Mouse (Mus musculus) midbrain, postnatal 0 days (tissue): ENCODE results near the gene Rsph14. TPM values are rescaled to one million over a fixed set of nuclear protein-coding genes. Genes with fewer than 3 reads are reported as not detected.

Experiments used
- ATAC-seq: fragments of 200-750 bp; cut with Nextera tagmentation; 2 replicates; pipeline ENCODE4 v1.8.0; 2017; ENCODE audit warnings: moderate number of reproducible peaks, mild to moderate bottlenecking, moderate TSS enrichment, moderate library complexity; ENCODE audit not compliant: low FRiP score
- DNase-seq: peaks from one replicate; pipeline ENCODE4 v3.0.0-alpha.2; 2015; ENCODE audit warnings: low spot score
- H3K27ac ChIP-seq: fragments of 300-500 bp; sonication (generic); 2 replicates; pipeline ENCODE4 v1.5.1; 2014; ENCODE audit warnings: low read depth, mild to moderate bottlenecking, low read length, mixed read lengths
- H3K27me3 ChIP-seq: fragments of 300-500 bp; sonication (generic); 2 replicates; pipeline ENCODE4 v1.6.1; 2014; ENCODE audit warnings: low read length, control low read depth, mixed read lengths; ENCODE audit not compliant: insufficient read depth
- H3K36me3 ChIP-seq: fragments of 300-500 bp; sonication (generic); 2 replicates; pipeline ENCODE4 v1.6.1; 2014; ENCODE audit warnings: low read length, control low read depth, mixed read lengths; ENCODE audit not compliant: insufficient read depth
- H3K4me1 ChIP-seq: fragments of 300-500 bp; sonication (generic); 2 replicates; pipeline ENCODE4 v1.6.1; 2014; ENCODE audit warnings: mild to moderate bottlenecking, control low read depth, antibody characterized with exemption, low read length, mixed read lengths; ENCODE audit not compliant: insufficient read depth
- H3K4me2 ChIP-seq: fragments of 300-500 bp; sonication (generic); 2 replicates; pipeline ENCODE4 v1.6.1; 2014; ENCODE audit warnings: low read depth, mild to moderate bottlenecking, low read length, mixed read lengths; ENCODE audit not compliant: poor library complexity, severe bottlenecking
- H3K4me3 ChIP-seq: fragments of 300-500 bp; sonication (generic); 2 replicates; pipeline ENCODE4 v1.5.1; 2014; ENCODE audit warnings: low read depth, mild to moderate bottlenecking, low read length, moderate library complexity
- H3K9ac ChIP-seq: fragments of 300-500 bp; sonication (generic); replicated peaks from 2 replicates; pipeline ENCODE4 v1.6.1; 2014; ENCODE audit warnings: mild to moderate bottlenecking, low read length, moderate library complexity, mixed read lengths; ENCODE audit not compliant: poor library complexity, severe bottlenecking
- H3K9me3 ChIP-seq: fragments of 300-500 bp; sonication (generic); 2 replicates; pipeline ENCODE4 v1.6.1; 2016; ENCODE audit warnings: low read length, control low read depth
- CTCF ChIP-seq: IDR thresholded peaks from 2 replicates; pipeline ENCODE4 v1.5.1; 2016; ENCODE audit warnings: antibody characterized with exemption, mild to moderate bottlenecking
- WGBS: fragments of 180-500 bp; shearing (Covaris S2); extraction: QIAGEN DNeasy Blood & Tissue Kit; methylation state at CpG from one replicate; pipeline ENCODE4 v1.1.7; 2014; 5-methylcytosine and 5-hydroxymethylcytosine counted together
- polyA plus RNA-seq: library from polyadenylated mRNA; unstranded; fragments of >200 nt; fragmentation: Nextera tagmentation; extraction: Ambion mirVana; gene quantifications from 2 replicates; pipeline ENCODE4 v1.2.1, GENCODE M21; 2015
- total RNA-seq: library from RNA; depleted of rRNA; stranded (reverse); fragments of >200 nt; gene quantifications from 2 replicates; pipeline ENCODE4 v1.2.3, GENCODE M21; 2014

Gene Rsph14
- total and polyA plus RNA-seq, 2 experiments from 2014 or later: 0.27 to 1.2 TPM

DNA sequence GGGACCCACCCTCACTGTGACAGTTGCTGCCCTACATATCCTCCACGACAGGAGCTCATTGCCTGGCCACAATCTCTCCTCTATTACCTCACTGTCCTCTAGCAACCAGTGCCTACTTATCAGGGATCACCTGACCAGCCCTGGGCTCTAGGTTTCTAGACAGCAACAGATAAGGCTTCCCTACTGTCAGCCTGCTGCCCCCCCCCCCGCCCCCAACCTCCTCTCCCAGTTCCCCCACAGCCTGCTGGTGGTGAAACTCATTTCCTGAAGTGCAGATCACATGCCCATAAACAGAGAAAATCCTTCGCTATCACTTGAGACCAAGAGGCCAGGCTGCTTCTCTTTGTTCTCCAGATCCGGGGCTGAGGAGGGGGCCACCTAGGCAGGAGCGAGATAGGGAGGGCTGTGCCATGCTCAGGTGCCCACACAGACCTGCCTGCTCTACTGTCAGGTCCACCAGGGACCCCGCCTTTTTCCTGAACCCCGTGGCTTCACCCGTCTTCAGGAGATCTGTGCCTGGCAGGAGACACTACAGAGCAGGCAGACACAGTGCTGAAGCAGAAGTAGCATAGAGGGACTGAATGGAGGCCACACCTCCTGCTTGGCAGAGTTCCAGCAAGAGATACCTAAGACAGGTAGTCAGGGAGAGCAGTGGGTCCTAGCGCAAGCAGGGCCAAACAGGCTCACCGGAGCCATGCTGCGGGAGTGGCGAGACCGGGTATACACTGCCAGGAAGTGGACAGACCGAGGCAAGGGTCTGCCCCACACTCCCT lies 44.5 kb downstream of the Rsph14 start:
- DNase-seq (no peak), ATAC-seq (no peak)
- Histone ChIP-seq H3K9ac (no peak overlapping the region), H3K27ac (no peak overlapping the region), H3K4me3 (no peak overlapping the region), H3K27me3 (no peaks in the 10 kb centered on the region), H3K36me3 (peaks cover 31% of the 10 kb centered on the region), H3K4me1 (no peaks in the 10 kb centered on the region), H3K9me3 (no peaks in the 10 kb centered on the region), H3K4me2 (no peak overlapping the region)
- no peak for TF ChIP-seq CTCF
- 80% methylated on average over 14 of the region's 14 CpGs for WGBS

DNA sequence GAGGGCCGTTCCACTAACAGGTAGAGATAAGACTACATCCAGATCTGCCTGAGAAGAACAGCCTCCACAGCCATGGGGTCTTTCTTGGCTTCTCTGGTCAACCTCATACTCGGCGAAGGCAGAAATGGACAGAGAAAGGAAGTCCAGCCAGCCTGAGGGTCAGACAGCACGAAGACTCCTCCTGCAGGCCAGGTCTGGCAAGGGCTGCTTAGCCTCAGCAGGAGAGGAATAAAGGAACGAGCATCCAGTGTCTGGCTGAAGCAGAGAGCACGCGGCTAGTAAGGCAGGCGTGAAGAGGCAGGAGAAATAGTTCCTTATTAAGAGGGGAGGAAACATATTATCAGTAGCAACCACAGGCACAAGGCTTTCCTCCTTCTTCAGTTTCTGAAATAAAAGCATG lies 49.2 kb downstream of the Rsph14 start:
- Histone ChIP-seq H3K27me3 (no peaks in the 10 kb centered on the region), H3K27ac (no peak overlapping the region), H3K4me2 (no peak overlapping the region), H3K4me1 (no peaks in the 10 kb centered on the region), H3K9ac (no peak overlapping the region), H3K4me3 (no peak overlapping the region), H3K9me3 (no peaks in the 10 kb centered on the region), H3K36me3 (peaks cover 29% of the 10 kb centered on the region; the same call in 1 of the 2 replicates)
- DNase-seq (no peak), ATAC-seq (no peak)
- TF ChIP-seq CTCF: peak; percentile 23; the same call in 1 of the 2 replicates
- WGBS: 67% methylated on average over 8 of the region's 8 CpGs

DNA sequence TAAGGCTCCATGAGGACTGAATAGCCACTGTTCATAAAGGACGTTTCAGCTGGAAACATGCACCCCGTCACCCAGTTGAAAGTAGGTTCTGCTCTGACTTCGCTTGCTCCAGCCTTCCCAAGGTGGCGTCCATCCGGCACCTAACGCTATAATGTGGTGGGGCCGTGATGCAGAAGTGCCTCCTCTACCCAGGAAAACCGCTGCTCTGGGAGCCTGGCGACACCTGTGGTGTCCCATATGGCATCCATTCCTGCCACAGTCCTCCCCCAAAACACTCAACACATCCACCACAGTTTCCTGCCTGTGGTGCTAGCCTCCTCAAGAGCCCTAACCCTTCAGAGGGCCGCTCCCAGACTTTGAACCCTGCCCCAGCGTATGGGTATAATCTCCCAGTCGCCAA lies 51.2 kb downstream of the Rsph14 start:
- Histone ChIP-seq H3K4me1 (no peaks in the 10 kb centered on the region), H3K27me3 (no peaks in the 10 kb centered on the region), H3K36me3 (peaks cover 26% of the 10 kb centered on the region; the same call in 1 of the 2 replicates), H3K4me2 (no peak overlapping the region), H3K4me3 (no peak overlapping the region), H3K9ac (no peak overlapping the region), H3K9me3 (no peaks in the 10 kb centered on the region), H3K27ac (no peak overlapping the region)
- 92% methylated on average over 12 of the region's 12 CpGs for WGBS
- ATAC-seq (no peak), DNase-seq (no peak)
- no peak for TF ChIP-seq CTCF

DNA sequence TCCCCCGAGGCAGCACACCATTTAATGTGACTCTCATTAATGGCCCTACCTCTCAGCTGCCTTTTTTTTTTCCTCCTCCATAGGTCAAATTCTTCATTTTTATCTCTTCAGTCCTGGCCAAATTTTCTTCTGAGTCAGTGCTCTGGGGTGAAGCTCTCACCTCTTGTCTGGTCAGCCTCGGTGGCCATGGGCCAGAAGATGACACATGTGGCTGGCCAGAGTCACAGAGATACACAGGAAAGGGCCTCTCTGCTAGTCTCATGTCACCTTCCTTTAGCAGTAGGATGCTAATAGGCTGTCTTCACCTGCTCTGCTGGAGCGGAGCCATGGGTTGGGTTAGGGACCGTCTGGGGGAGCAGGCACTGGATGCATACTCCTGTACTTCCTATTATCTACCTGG lies 54.3 kb downstream of the Rsph14 start:
- Histone ChIP-seq H3K4me3 (no peak overlapping the region), H3K9ac (no peak overlapping the region), H3K4me1 (no peaks in the 10 kb centered on the region), H3K27ac (no peak overlapping the region), H3K9me3 (no peaks in the 10 kb centered on the region), H3K27me3 (no peaks in the 10 kb centered on the region), H3K4me2 (no peak overlapping the region), H3K36me3 (peaks cover 19% of the 10 kb centered on the region; the same call in 1 of the 2 replicates)
- WGBS: 88% methylated on average over 4 of the region's 4 CpGs
- DNase-seq: no peak
- no peak for ATAC-seq
- TF ChIP-seq CTCF: no peak

DNA sequence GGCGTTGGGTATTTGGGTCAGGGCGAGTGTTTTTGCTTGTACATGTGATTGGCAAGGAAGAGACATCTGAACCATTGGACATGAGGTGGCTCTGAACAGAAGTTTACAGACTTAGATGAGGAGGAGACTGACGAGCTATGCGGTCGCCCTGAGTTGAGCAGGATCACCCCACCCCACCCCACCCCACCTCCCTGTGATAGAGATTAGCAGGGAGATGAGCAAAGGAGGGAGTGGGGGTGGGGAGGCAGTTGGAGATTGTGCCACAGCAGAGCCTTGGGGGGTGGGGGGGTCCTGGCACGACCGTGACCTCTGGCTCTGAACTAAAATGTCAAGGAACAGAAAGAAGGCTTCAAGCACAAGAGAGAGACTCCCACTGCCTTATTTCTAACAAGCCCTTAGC lies 56.0 kb downstream of the Rsph14 start:
- ATAC-seq: no peak
- 0 out of 2 replicates have a peak, but pooled peaks cover 3% of the 10 kb centered on the region for H3K4me1 ChIP-seq

DNA sequence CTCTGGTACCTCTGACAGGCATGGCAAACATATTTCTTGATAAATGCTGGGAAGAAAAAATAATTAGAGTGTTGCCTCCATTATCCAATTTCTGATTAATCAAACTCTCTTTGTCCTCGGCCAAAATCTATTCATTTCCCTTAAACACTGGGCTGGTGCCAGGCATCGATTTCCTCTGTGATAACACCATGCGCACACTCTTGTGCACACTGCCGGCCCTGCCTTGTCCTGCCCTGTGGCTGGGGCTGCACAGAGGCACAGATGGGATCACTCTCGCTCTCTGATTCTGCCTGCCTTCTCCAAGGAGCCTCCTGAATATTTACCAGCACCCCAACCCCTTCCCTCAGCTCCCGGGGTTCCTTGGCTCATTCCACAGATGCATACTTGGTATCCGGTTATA lies 56.8 kb downstream of the Rsph14 start:
- WGBS: 83% methylated on average over 7 of the region's 7 CpGs
- ATAC-seq (no peak), DNase-seq (no peak)
- no peak for TF ChIP-seq CTCF
- H3K4me1 ChIP-seq: 0 out of 2 replicates have a peak, but pooled peaks cover 3% of the 10 kb centered on the region
- H3K9me3 ChIP-seq: no peaks in the 10 kb centered on the region
- peaks cover 10% of the 10 kb centered on the region for H3K36me3 ChIP-seq
- no peak overlapping the region for H3K27ac ChIP-seq
- no peaks in the 10 kb centered on the region for H3K27me3 ChIP-seq
- H3K4me3 ChIP-seq: no peak overlapping the region
- H3K4me2 ChIP-seq: no peak overlapping the region
- H3K9ac ChIP-seq: no peak overlapping the region

More for the DNA sequence above, 56.0 kb downstream of the Rsph14 start:
- no peak for TF ChIP-seq CTCF
- Histone ChIP-seq H3K27ac (no peak overlapping the region), H3K4me3 (no peak overlapping the region), H3K36me3 (peaks cover 16% of the 10 kb centered on the region), H3K9me3 (no peaks in the 10 kb centered on the region), H3K4me2 (no peak overlapping the region), H3K9ac (no peak overlapping the region), H3K27me3 (no peaks in the 10 kb centered on the region)
- 74% methylated on average over 7 of the region's 7 CpGs for WGBS
- DNase-seq: no peak
